Mouse (Mus musculus) liver, postnatal 0 days (tissue): ENCODE data around the gene Lat. TPM values are rescaled to one million over a fixed set of nuclear protein-coding genes. Genes with fewer than 3 reads are reported as not detected.
A peak's percentile ranks its signal among the peaks of the same experiment; 100 is the strongest.

Source experiments
- ATAC-seq: fragments of 200-750 bp; cut with Nextera tagmentation; 2 replicates; pipeline ENCODE4 v1.8.0; 2017; ENCODE audit warnings: mild to moderate bottlenecking, moderate library complexity
- DNase-seq: peaks from one replicate; pipeline ENCODE4 v3.0.0-alpha.2; 2016
- H3K27ac ChIP-seq: fragments of 300-500 bp; sonication (generic); 2 replicates; pipeline ENCODE4 v1.5.1; 2014; ENCODE audit warnings: antibody characterized with exemption, moderate library complexity, mild to moderate bottlenecking, low read depth
- H3K27me3 ChIP-seq: fragments of 300-500 bp; sonication (generic); 2 replicates; pipeline ENCODE4 v1.6.1; 2014; ENCODE audit warnings: low read length, control low read depth, mixed read lengths; ENCODE audit not compliant: insufficient read depth
- H3K36me3 ChIP-seq: fragments of 300-500 bp; sonication (generic); replicated peaks from 2 replicates; pipeline ENCODE4 v1.6.1; 2014; ENCODE audit warnings: mild to moderate bottlenecking, control low read depth, low read length, moderate library complexity, mixed read lengths; ENCODE audit not compliant: insufficient read depth
- H3K4me1 ChIP-seq: fragments of 300-500 bp; sonication (generic); 2 replicates; pipeline ENCODE4 v1.6.1; 2014; ENCODE audit warnings: antibody characterized with exemption, mild to moderate bottlenecking, control low read depth; ENCODE audit not compliant: insufficient read depth
- H3K4me2 ChIP-seq: fragments of 300-500 bp; sonication (generic); 2 replicates; pipeline ENCODE4 v1.6.1; 2014; ENCODE audit warnings: low read depth, mild to moderate bottlenecking, low read length, moderate library complexity, mixed read lengths
- H3K4me3 ChIP-seq: fragments of 300-500 bp; sonication (generic); 2 replicates; pipeline ENCODE4 v1.5.1; 2014; ENCODE audit warnings: low read depth, low read length
- H3K9ac ChIP-seq: fragments of 300-500 bp; sonication (generic); replicated peaks from 2 replicates; pipeline ENCODE4 v1.6.1; 2014; ENCODE audit warnings: mild to moderate bottlenecking, moderate library complexity
- H3K9me3 ChIP-seq: fragments of 300-500 bp; sonication (generic); 2 replicates; pipeline ENCODE4 v1.6.1; 2016; ENCODE audit warnings: mild to moderate bottlenecking, control low read depth, low read length, mixed read lengths
- CTCF ChIP-seq: sonication (generic); IDR thresholded peaks from 2 replicates; pipeline ENCODE4 v1.5.1; 2016; ENCODE audit warnings: antibody characterized with exemption, low read depth
- EP300 ChIP-seq: IDR thresholded peaks from 2 replicates; pipeline ENCODE4 v1.6.1; 2016; ENCODE audit warnings: antibody characterized with exemption, low read depth, mild to moderate bottlenecking
- WGBS: fragments of 180-500 bp; shearing (Covaris S2); extraction: QIAGEN DNeasy Blood & Tissue Kit; methylation state at CpG from one replicate; pipeline ENCODE4 v1.1.7; 2014; ENCODE audit not compliant: insufficient replicate concordance; 5-methylcytosine and 5-hydroxymethylcytosine counted together
- polyA plus RNA-seq: library from polyadenylated mRNA; unstranded; fragments of >200 nt; fragmentation: Nextera tagmentation; extraction: Ambion mirVana; gene quantifications from 2 replicates; pipeline ENCODE4 v1.2.1, GENCODE M21; 2015

The Lat gene
- polyA plus RNA-seq, 1 experiment from 2014 or later = 8.7 TPM

- TF ChIP-seq CTCF = no peak
- peak; percentile 58; the same call in 1 of the 2 replicates for TF ChIP-seq EP300
- Histone ChIP-seq H3K9ac (no peak overlapping the region), H3K4me1 (peaks cover 14% of the 10 kb centered on the region), H3K9me3 (no peaks in the 10 kb centered on the region), H3K4me3 (no peak overlapping the region), H3K27me3 (no peaks in the 10 kb centered on the region), H3K27ac (peak overlapping the region; percentile 22; the same call in 1 of the 2 replicates), H3K4me2 (peak overlapping the region; percentile 53), H3K36me3 (no peaks in the 10 kb centered on the region)
- WGBS = 25% methylated on average over 7 of the region's 7 CpGs
- DNase-seq (peak; percentile 28), ATAC-seq (peak; percentile 81)
Measured at GRCm38 (mm10) chr7:126356793-126357591, 12.4 kb downstream of the Lat start.

DNA sequence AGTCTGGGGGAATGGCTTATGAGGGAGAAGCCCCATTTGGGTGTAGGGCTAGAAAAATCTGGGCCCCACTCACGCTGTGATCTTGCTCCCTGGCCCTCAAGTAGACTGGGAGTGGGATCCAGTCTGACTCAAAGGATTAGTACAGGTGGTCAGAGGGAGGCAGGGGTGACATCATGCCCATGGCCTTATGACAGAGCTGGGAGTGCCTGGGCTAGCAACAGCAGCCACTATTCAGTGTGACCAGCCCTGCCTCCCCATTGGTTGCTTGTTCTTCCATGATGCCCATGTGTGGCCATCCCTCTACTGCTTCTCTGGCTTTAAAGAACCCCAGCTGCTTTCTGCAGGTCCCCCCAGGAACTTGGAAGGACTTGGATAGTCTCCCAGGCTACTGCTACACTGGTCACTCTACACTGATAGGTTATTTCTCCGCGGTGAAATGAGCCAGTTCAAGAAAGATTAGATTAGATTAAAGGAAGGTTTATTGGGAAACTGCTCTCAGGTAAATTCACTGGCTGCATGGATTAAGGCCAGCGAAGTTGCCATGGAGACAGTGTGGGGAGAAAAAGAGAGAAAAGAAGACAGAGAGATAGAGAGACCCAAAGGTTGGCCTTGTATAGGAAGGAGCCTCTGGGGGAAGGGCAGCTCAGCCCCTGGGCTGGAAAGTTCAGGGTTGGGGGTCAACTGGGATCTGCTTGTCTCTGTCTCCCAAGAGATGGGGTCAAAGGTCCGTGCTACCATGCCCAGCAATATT, 13.3 kb downstream of the Lat start:
- WGBS = 59% methylated on average over 5 of the region's 5 CpGs
- Histone ChIP-seq H3K27ac (no peak overlapping the region; the same call in 1 of the 2 replicates), H3K4me1 (peaks cover 14% of the 10 kb centered on the region), H3K27me3 (no peaks in the 10 kb centered on the region), H3K9me3 (no peaks in the 10 kb centered on the region), H3K36me3 (no peaks in the 10 kb centered on the region), H3K4me2 (no peak overlapping the region), H3K4me3 (no peak overlapping the region), H3K9ac (no peak overlapping the region)
- no peak for ATAC-seq
- no peak for DNase-seq
- TF ChIP-seq CTCF (no peak), EP300 (no peak)

DNA sequence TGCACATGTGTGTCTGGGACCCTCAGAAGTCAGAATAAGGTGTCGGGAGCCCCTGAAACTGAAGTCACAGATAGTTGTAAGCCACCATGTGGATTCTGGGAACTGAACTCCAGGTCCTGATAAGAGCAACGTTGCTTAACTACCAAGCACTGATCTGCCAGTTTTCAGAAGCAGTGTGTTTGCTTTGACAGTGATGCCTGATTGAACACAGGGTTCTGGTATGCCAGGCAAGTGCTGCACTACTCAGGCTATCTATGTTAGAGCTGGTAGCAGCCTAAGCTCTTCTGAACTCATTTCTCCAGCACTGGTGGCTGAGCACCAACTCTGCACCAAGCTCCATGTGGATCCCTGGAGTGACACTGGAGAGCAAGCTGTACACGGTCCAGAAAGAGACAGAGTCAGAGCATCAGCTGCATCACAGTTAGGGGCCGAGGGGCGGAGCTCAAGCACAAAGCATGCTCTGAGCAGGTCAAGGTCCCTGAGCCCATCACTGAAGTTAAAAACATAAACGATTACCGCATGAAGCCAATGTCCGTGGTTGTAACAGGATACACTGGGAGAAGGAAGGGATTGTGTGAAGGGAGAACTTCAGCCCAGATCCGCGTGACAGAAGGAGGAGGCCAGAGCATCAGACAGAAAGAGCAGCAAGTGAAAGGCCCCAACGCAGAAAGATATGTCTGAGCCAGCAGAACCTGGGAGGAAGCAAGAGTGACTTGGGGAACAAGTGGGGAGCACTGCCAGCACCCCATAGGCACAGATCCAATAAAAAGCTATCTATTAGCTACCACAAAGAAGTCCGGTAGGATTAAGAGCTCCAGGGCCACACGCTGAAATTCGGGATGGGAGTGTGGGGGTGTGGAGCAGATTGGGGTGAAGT, 14.4 kb downstream of the Lat start:
- Histone ChIP-seq H3K36me3 (no peaks in the 10 kb centered on the region), H3K9me3 (no peaks in the 10 kb centered on the region), H3K4me2 (no peak overlapping the region), H3K27ac (no peak overlapping the region), H3K4me3 (no peak overlapping the region), H3K4me1 (peaks cover 14% of the 10 kb centered on the region), H3K9ac (no peak overlapping the region), H3K27me3 (no peaks in the 10 kb centered on the region)
- DNase-seq (no peak), ATAC-seq (peak; percentile 51; the same call in 1 of the 2 replicates)
- WGBS = 46% methylated on average over 14 of the region's 14 CpGs
- TF ChIP-seq EP300 = no peak
- TF ChIP-seq CTCF = no peak

DNA sequence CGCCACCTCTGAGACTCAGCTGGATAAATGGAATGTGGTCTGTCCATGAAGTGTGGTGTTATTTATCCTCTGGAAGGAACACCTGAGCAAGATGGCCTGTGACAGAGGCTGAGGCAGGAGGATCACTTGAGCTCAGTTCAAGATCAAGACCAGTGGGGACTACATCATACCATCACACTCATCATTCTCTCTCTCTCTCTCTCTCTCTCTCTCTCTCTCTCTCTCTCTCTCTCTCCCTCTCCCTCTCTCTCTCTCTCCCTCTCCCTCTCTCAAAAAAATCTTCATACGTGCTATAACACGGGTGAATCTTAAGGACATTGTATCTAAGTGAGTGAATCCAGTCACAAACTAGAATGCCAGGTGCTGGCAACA, 15.4 kb downstream of the Lat start:
- Histone ChIP-seq H3K27me3 (no peaks in the 10 kb centered on the region), H3K9me3 (no peaks in the 10 kb centered on the region), H3K36me3 (no peaks in the 10 kb centered on the region), H3K4me2 (no peak overlapping the region), H3K4me1 (peaks cover 14% of the 10 kb centered on the region), H3K9ac (no peak overlapping the region), H3K4me3 (no peak overlapping the region), H3K27ac (no peak overlapping the region)
- ATAC-seq (no peak), DNase-seq (no peak)
- 72% methylated on average over 3 of the region's 3 CpGs for WGBS
- TF ChIP-seq EP300 = no peak
- no peak for TF ChIP-seq CTCF

- no peak for ATAC-seq
- DNase-seq = no peak
- H3K4me1 ChIP-seq = peaks cover 14% of the 10 kb centered on the region
- no peaks in the 10 kb centered on the region for H3K27me3 ChIP-seq
- no peak for TF ChIP-seq EP300
- TF ChIP-seq CTCF = no peak
- H3K4me3 ChIP-seq = no peak overlapping the region
- no peak overlapping the region for H3K27ac ChIP-seq
- no peaks in the 10 kb centered on the region for H3K36me3 ChIP-seq
- H3K9ac ChIP-seq = no peak overlapping the region
- no peak overlapping the region for H3K4me2 ChIP-seq
- H3K9me3 ChIP-seq = no peaks in the 10 kb centered on the region
- 48% methylated on average over 11 of the region's 11 CpGs for WGBS
Measured at GRCm38 (mm10) chr7:126353251-126353993, 15.9 kb downstream of the Lat start.
